Mouse (Mus musculus): ENCODE data around the gene Tmem251. TPM values are rescaled to one million over a fixed set of nuclear protein-coding genes. Genes with fewer than 3 reads are reported as not detected.

Gene Tmem251
- total RNA-seq, 2 experiments from 2014 or later: 6.0 to 6.4 TPM

DNA sequence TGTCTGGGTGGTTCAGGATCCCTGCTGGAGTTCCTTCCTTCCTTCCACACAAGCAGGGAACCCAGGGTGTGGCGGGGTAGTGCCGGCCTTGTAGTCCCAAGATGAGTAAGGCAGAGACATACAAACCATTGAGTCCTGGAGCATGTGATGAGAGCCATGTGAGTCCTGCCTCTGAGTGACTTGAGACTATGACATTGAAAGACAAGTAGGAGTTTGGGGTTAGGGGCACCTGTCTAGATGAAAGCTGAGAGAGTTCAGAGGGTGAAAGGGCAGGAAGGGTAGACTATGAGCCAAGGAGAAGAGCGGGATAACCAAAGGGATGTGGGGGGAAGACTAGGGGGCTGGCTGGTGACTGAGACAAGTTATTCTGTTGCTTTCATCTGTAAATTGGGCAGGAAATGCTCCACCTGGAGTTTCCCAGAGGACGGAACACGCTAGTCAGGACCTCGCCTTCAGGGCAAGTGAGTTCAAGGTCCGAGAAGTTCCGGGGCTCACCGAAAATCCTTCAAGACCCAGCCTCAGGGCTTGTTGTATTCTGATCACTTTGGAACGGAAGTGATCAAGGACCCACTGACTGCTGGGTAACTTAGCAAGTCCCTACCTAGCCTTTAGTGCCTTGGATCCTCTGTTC, 36.6 kb upstream of the Tmem251 start:
- no peak for DNase-seq (ENCODE audit: low spot score in 2 of 2)

DNA sequence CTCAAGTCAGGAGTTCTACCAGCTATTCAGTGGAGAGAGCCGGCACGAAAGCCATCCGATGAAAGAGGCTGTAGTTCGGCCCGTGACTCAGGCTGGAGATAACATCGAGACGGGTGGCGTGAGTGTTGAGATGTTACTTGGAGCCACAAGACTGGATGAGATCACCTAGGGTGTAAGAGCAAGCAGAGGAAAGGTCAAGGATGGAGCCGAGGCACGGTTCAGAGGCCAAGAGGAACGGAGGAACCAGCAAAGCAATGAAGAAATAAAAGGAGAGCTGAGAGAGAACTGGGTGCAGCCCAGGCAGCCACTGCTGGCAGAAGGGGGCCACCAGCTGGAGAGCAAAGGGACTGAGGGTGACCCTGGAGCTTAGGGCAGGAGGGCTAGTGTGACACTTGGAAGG, 35.3 kb upstream of the Tmem251 start:
- DNase-seq (ENCODE audit: low spot score in 2 of 2): no peak
- intact Hi-C loops (cut with DNase I): no loop called here

More for the DNA sequence above, 36.6 kb upstream of the Tmem251 start:
- intact Hi-C loops (cut with DNase I): no loop called here

DNA sequence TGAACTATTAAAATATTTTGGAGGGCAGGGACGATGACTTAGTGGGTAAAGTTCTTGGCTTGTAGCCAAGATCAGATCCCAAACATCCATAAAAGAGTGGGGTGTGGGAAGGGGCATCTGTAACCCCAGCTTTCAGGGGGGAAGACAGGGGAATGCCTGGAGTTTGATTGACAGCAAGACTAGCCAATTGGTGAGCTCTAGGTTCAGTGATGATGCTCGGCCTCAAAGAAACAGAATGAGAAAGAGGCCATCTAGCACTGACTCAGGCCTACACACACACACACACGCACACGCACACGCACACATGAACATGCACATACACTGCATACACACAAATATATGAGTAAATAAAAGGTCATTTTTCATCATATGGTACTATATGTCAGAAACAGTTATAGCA, 33.7 kb upstream of the Tmem251 start:
- intact Hi-C loops (cut with DNase I): loop anchor here (10.0 kb wide), 2 partner anchors 215 to 315 kb away; no protein-coding TSS in a partner anchor

GRCm38 (mm10) chr12:102710851-102711375, 32.6 kb upstream of the Tmem251 start:
- no peak for DNase-seq (ENCODE audit: low spot score in 2 of 2)
- intact Hi-C loops (cut with DNase I): loop anchor here (10.0 kb wide), 2 partner anchors 216 to 316 kb away; no protein-coding TSS in a partner anchor

More for the DNA sequence above, 33.7 kb upstream of the Tmem251 start:
- DNase-seq (ENCODE audit: low spot score in 2 of 2): no peak

DNA sequence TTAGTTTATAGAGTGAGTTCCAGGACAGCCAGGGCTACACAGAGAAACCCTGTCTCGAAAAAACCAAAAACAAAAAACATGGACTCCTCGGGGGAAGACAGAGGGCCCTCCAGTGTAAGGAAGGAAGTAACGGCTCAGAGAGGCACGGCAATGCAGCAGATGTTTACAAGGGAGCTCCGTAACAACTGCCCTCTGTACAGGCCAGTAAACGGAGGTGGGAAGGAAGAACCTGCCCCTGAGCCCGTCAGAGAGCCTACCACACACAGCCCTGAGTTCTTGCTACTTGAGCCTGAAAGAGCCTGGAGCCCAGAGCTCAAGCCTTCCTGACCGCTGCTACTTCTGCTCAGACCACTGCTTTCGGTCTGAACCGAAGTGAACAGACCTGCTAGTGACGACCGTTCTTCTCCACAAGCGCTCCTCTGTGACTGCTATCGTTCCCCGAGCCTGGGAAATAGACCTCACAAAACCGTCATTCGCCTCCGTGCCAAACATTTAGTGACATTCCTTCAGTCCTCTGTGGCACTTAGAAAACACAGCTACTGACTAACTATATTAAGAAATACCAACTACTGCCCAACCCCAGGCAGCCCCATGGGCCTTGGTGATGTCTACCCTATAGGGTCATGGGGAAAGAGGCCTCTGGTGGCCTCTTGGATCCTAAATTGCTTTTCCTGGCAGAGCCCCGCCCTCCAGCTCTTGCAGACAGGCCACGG, 30.3 kb upstream of the Tmem251 start:
- intact Hi-C loops (cut with DNase I): loop anchor here (10.0 kb wide), 2 partner anchors 219 to 319 kb away; no protein-coding TSS in a partner anchor
- DNase-seq (ENCODE audit: low spot score in 2 of 2): no peak

DNA sequence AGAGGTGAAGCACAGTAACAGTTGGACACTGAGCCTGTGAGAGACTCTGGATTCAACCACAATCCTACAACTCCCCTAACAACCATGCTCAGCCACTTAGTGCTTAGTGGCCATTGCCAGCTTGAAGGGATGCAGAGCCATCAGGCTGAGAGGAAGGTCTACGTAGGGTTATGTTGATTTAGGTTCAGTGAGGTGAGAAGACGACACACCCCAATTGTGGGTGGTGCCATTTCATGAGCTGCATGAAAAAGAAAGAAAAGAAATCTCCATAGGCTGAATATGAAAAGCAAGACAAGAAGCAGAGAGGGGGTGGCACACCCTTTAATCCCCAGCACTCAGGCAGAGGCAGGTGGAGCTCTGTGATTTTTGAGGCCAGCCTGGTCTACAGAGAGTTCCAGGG, 29.4 kb upstream of the Tmem251 start:
- no peak for DNase-seq (ENCODE audit: low spot score in 2 of 2)
- intact Hi-C loops (cut with DNase I): loop anchor here (10.0 kb wide), 2 partner anchors 219 to 319 kb away; no protein-coding TSS in a partner anchor

GRCm38 (mm10) chr12:102714654-102715395, 28.7 kb upstream of the Tmem251 start:
- DNase-seq (ENCODE audit: low spot score in 2 of 2): no peak
- intact Hi-C loops (cut with DNase I): loop anchor here (10.0 kb wide), 2 partner anchors 220 to 320 kb away; no protein-coding TSS in a partner anchor

GRCm38 (mm10) chr12:102719552-102720315, 23.8 kb upstream of the Tmem251 start:
- DNase-seq (ENCODE audit: low spot score in 2 of 2): peak in 1 of 2 experiments; percentile 56
- intact Hi-C loops (cut with DNase I): loop anchor here (2.0 to 10.0 kb wide), 4 partner anchors 141 to 325 kb away; no protein-coding TSS in a partner anchor

DNA sequence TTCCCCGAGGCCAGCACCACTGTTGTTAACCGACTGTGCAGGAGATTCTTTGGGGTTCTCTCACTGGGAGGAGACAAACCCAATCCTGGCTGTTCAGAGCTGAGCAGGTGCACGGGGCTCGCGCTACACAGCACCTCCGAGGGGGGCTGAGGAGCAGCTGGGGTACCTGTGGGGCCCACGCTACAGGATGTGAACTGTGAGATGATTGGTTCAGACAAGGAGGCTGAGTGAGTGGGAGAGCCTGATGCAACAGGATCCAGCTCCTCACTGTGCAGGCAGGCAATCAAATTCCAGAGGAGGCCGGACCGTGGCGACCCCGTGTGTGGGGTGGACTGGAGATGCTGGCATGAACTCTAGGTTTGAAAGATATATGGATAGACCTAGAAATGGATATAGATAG, 21.1 kb upstream of the Tmem251 start:
- no peak for DNase-seq (ENCODE audit: low spot score in 2 of 2)
- intact Hi-C loops (cut with DNase I): no loop called here

DNA sequence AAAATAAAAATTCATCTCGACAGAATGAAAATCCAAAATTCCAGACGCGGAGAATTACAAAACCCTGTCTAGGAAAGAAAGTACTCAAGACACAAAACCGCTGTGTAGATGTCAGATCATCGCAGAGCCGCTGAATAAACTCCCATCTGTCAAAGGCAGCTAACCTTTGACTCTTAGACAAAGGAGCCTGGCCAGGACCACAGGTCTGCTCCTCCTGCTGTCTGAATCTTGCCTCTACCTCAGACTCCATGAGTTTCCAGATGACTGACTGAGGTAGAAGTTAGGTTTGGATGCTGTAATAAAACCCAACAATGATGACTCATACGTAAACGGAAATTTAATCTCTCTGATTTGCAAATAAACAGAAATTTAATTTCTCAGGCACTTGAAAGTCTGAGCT, 20.6 kb upstream of the Tmem251 start:
- intact Hi-C loops (cut with DNase I): no loop called here
- no peak for DNase-seq (ENCODE audit: low spot score in 2 of 2)

DNA sequence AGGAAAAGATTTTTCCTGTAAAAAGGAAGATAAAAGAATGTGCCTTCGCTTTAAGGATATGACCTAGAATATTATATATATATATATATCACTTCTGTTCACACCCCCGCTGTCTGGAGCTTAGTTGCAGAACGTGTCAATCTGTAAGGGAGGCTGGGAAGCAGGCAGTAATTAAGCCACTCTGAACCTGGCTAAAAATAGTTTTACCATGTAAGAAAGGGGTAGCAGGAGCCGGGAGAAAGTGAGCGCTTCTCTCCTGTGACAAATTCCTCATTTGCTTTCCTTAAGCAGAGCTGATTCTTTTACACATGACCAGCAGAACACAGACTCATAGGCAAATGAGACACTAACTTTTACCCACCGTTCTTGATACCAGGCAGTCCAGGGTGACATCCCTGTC, 19.7 kb upstream of the Tmem251 start:
- intact Hi-C loops (cut with DNase I): no loop called here
- DNase-seq (ENCODE audit: low spot score in 2 of 2): peak in 1 of 2 experiments; percentile 89

GRCm38 (mm10) chr12:102725146-102725545, 18.4 kb upstream of the Tmem251 start:
- DNase-seq (ENCODE audit: low spot score in 2 of 2): no peak
- intact Hi-C loops (cut with DNase I): no loop called here

DNA sequence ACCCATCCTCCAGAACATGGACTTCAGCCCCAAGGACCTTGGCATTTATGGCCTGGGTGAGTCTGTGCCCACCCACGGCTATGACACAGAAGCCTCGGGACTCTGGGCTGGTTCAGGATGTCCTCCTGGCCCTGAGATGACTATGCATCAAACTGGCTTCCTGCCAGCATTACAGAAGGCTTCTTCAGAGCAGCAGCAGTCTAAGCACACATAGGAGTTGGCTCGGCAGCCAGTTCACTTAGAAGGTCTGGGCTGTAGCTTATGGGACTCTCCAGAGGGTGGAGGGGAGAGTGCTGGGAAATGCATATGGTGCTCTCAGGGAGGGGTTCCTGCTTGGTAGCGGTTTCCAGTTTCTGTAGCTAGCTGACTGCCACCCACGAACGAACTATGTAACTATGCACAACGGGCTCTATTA, 17.8 kb upstream of the Tmem251 start:
- DNase-seq (ENCODE audit: low spot score in 2 of 2): peak in 1 of 2 experiments; percentile 29
- intact Hi-C loops (cut with DNase I): no loop called here

- intact Hi-C loops (cut with DNase I): no loop called here
- DNase-seq (ENCODE audit: low spot score in 2 of 2): peak; percentile 60 to 81
Observed at GRCm38 (mm10) chr12:102729855-102730797, 13.4 kb upstream of the Tmem251 start.

GRCm38 (mm10) chr12:102730798-102731619, 12.6 kb upstream of the Tmem251 start:
- peak in 1 of 2 experiments; percentile 42 for DNase-seq (ENCODE audit: low spot score in 2 of 2)
- intact Hi-C loops (cut with DNase I): no loop called here

GRCm38 (mm10) chr12:102733381-102733780, 10.2 kb upstream of the Tmem251 start:
- peak in 1 of 2 experiments; percentile 47 for DNase-seq (ENCODE audit: low spot score in 2 of 2)
- intact Hi-C loops (cut with DNase I): no loop called here

- DNase-seq (ENCODE audit: low spot score in 2 of 2): no peak
- intact Hi-C loops (cut with DNase I): no loop called here
Observed at GRCm38 (mm10) chr12:102739096-102739495, 4.5 kb upstream of the Tmem251 start.

Data from left cerebral cortex, postnatal 25 days (tissue).